Mouse (Mus musculus): ENCODE results near the gene Cdc6. TPM values are rescaled to one million over a fixed set of nuclear protein-coding genes. Genes with fewer than 3 reads are reported as not detected.

Cdc6 gene
- 0.37 and 0.65 TPM in 2 replicates for polyA plus RNA-seq (2012; rRNA removed)

DNA sequence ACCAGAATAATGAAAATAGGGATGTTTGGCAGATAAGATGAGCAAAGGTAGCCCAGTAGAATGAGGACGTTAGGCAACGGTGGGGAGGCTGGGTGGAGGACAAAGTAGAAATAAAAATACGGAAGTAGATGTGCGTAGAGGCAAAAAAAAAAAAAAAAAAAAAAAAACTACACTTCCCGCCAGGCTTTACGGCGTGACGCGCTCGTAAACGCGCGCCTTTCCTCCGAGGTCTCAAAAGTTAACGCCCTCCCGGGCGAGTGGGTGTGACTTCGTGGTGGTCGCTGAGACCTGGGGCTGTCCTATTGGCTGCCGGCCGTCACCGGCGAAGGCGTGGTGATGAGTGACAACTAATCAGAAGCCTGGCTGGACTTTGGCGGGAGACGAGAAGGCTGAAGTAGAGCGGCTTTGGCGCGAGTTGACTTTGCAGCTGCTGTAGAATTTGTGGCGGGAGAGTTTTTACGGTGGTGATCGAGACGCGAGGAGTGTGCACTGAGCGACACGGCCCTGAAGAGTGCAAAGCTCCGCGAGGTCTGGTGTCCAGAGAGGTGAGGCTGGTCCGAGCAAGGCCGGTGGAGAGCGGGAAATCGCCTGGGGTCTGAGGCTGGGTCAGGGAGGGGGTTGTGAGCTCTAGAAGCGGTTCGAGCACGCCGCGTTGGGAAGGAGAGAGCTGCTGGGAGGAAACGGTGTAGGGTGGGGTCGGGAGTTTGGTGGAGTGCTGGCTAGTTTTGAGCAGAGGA, at the start of gene Cdc6:
Cdc6 (plus strand) TSS at position 365 of the 737 bp plus-strand sequence.
- WGBS = under 1% methylated on average over 49 of the region's 49 CpGs
- Histone ChIP-seq H3K36me3 (ENCODE audit: control insufficient read depth, insufficient read depth, low read length) (peaks cover 4% of the 10 kb centered on the region; the same call in 1 of the 2 replicates), H3K27ac (ENCODE audit: insufficient read depth, low read depth, low read length) (peak within 1 kb of the TSS; percentile 98; the same call in 1 of the 2 replicates), H3K4me1 (ENCODE audit: control insufficient read depth, insufficient read depth, insufficient read length, low read length) (peaks cover 20% of the 10 kb centered on the region), H3K4me3 (ENCODE audit: low read depth, low read length) (peak within 1 kb of the TSS; percentile 63), H3K27me3 (ENCODE audit: control insufficient read depth, insufficient read depth, low read length) (no peaks in the 10 kb centered on the region)
- TF ChIP-seq CTCF (IDR thresholded peaks at IDR 0.05; ENCODE audit: extremely low read depth, insufficient read length, insufficient replicate concordance, low read depth, low read length) (no peak), POLR2A (IDR thresholded peaks at IDR 0.05; ENCODE audit: low read depth, low read length) (no peak)

GRCm38 (mm10) chr11:98858759-98859731, 48.6 kb upstream of the Cdc6 start:
- peak; percentile 61; the same call in 1 of the 2 replicates for TF ChIP-seq CTCF (IDR thresholded peaks at IDR 0.05; ENCODE audit: extremely low read depth, insufficient read length, insufficient replicate concordance, low read depth, low read length)
- TF ChIP-seq POLR2A (IDR thresholded peaks at IDR 0.05; ENCODE audit: low read depth, low read length) = no peak
- 30% methylated on average over 14 of the region's 14 CpGs for WGBS
- Histone ChIP-seq H3K4me3 (ENCODE audit: low read depth, low read length) (no peak overlapping the region), H3K27ac (ENCODE audit: insufficient read depth, low read depth, low read length) (no peak overlapping the region), H3K27me3 (ENCODE audit: control insufficient read depth, insufficient read depth, low read length) (no peaks in the 10 kb centered on the region), H3K4me1 (ENCODE audit: control insufficient read depth, insufficient read depth, insufficient read length, low read length) (peaks cover 7% of the 10 kb centered on the region; the same call in 1 of the 2 replicates), H3K36me3 (ENCODE audit: control insufficient read depth, insufficient read depth, low read length) (no peaks in the 10 kb centered on the region)

DNA sequence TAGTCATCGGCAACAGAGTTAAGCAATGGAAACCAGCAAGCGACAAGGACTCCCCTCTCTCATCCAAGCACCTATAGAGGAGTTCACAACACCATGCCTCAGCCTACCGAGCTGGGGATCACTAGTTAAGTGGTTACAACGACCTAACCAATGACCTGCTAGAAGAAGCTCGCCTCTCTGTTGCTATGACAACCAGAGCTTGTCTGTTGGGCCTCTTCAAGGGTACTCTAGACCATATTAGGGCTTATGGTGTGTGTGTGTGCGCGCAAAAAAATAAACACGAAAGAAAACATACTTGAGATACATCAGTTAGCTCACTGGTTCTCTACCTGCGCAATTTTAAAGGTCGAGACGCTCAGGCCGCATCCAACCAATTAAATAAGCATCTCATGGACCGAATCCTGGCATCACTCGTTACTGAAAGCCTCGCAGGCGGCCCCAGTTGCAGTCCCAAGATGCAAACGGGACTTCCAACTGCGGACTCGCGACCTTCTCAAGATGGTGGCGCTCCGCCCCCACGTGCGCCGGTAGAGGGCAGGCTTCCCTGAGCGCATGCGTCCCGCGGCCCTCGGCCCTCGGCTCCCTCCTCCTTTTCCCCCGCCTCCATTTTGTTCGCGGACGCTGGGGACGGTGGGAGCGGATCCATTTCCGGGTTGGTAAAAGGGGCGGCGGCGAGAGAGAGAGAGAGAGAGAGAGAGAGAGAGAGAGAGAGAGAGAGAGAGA, 44.4 kb upstream of the Cdc6 start, which contains the start of gene Wipf2:
Wipf2 (plus strand) TSS at position 611 of the 723 bp plus-strand sequence.
- peak; percentile 68 for TF ChIP-seq POLR2A (IDR thresholded peaks at IDR 0.05; ENCODE audit: low read depth, low read length)
- TF ChIP-seq CTCF (IDR thresholded peaks at IDR 0.05; ENCODE audit: extremely low read depth, insufficient read length, insufficient replicate concordance, low read depth, low read length) = peak; percentile 62
- Histone ChIP-seq H3K4me3 (ENCODE audit: low read depth, low read length) (peak within 1 kb of the TSS; percentile 64), H3K36me3 (ENCODE audit: control insufficient read depth, insufficient read depth, low read length) (peaks cover 10% of the 10 kb centered on the region; the same call in 1 of the 2 replicates), H3K27me3 (ENCODE audit: control insufficient read depth, insufficient read depth, low read length) (no peaks in the 10 kb centered on the region), H3K27ac (ENCODE audit: insufficient read depth, low read depth, low read length) (peak within 1 kb of the TSS; percentile 74), H3K4me1 (ENCODE audit: control insufficient read depth, insufficient read depth, insufficient read length, low read length) (peaks cover 7% of the 10 kb centered on the region; the same call in 1 of the 2 replicates)
- 7% methylated on average over 41 of the region's 41 CpGs for WGBS

GRCm38 (mm10) chr11:98863751-98864429, 43.7 kb upstream of the Cdc6 start:
- H3K36me3 ChIP-seq (ENCODE audit: control insufficient read depth, insufficient read depth, low read length) = peaks cover 10% of the 10 kb centered on the region
- peak overlapping the region; percentile 64 for H3K4me3 ChIP-seq (ENCODE audit: low read depth, low read length)
- peak overlapping the region; percentile 74 for H3K27ac ChIP-seq (ENCODE audit: insufficient read depth, low read depth, low read length)
- peaks cover 6% of the 10 kb centered on the region; the same call in 1 of the 2 replicates for H3K4me1 ChIP-seq (ENCODE audit: control insufficient read depth, insufficient read depth, insufficient read length, low read length)
- no peaks in the 10 kb centered on the region for H3K27me3 ChIP-seq (ENCODE audit: control insufficient read depth, insufficient read depth, low read length)
- WGBS = 1% methylated on average over 38 of the region's 39 CpGs
- TF ChIP-seq POLR2A (IDR thresholded peaks at IDR 0.05; ENCODE audit: low read depth, low read length) = no peak
- no peak for TF ChIP-seq CTCF (IDR thresholded peaks at IDR 0.05; ENCODE audit: extremely low read depth, insufficient read length, insufficient replicate concordance, low read depth, low read length)

GRCm38 (mm10) chr11:98867293-98867692, 40.3 kb upstream of the Cdc6 start:
- WGBS = 94% methylated on average over 12 of the region's 12 CpGs
- H3K27me3 ChIP-seq (ENCODE audit: control insufficient read depth, insufficient read depth, low read length) = no peaks in the 10 kb centered on the region
- peaks cover 21% of the 10 kb centered on the region for H3K36me3 ChIP-seq (ENCODE audit: control insufficient read depth, insufficient read depth, low read length)
- no peak overlapping the region for H3K27ac ChIP-seq (ENCODE audit: insufficient read depth, low read depth, low read length)
- TF ChIP-seq POLR2A (IDR thresholded peaks at IDR 0.05; ENCODE audit: low read depth, low read length) (no peak), CTCF (IDR thresholded peaks at IDR 0.05; ENCODE audit: extremely low read depth, insufficient read length, insufficient replicate concordance, low read depth, low read length) (no peak)
- H3K4me1 ChIP-seq (ENCODE audit: control insufficient read depth, insufficient read depth, insufficient read length, low read length) = peaks cover 9% of the 10 kb centered on the region; the same call in 1 of the 2 replicates
- H3K4me3 ChIP-seq (ENCODE audit: low read depth, low read length) = no peak overlapping the region

- peaks cover 21% of the 10 kb centered on the region for H3K36me3 ChIP-seq (ENCODE audit: control insufficient read depth, insufficient read depth, low read length)
- no peak overlapping the region for H3K4me3 ChIP-seq (ENCODE audit: low read depth, low read length)
- H3K27ac ChIP-seq (ENCODE audit: insufficient read depth, low read depth, low read length) = no peak overlapping the region
- TF ChIP-seq POLR2A (IDR thresholded peaks at IDR 0.05; ENCODE audit: low read depth, low read length) (no peak), CTCF (IDR thresholded peaks at IDR 0.05; ENCODE audit: extremely low read depth, insufficient read length, insufficient replicate concordance, low read depth, low read length) (no peak)
- WGBS = 87% methylated on average over 8 of the region's 8 CpGs
- H3K4me1 ChIP-seq (ENCODE audit: control insufficient read depth, insufficient read depth, insufficient read length, low read length) = peaks cover 11% of the 10 kb centered on the region; the same call in 1 of the 2 replicates
- no peaks in the 10 kb centered on the region for H3K27me3 ChIP-seq (ENCODE audit: control insufficient read depth, insufficient read depth, low read length)
These were observed 37.7 kb upstream of the Cdc6 start for GRCm38 (mm10) chr11:98869906-98870305.

All from small intestine, adult 2 months (tissue).